Mouse (Mus musculus): ENCODE results near the gene Ush1c.

- no peak for TF ChIP-seq POLR2A (IDR thresholded peaks at IDR 0.05; ENCODE audit: borderline replicate concordance, low read depth, low read length)
- TF ChIP-seq CTCF (IDR thresholded peaks at IDR 0.05; ENCODE audit: low read depth, low read length): no peak
Measured at GRCm38 (mm10) chr7:46152819-46153351, 85.4 kb downstream of the Ush1c start.
